Mouse (Mus musculus) adrenal gland, adult 2 months (tissue): Measurements from ENCODE around the gene Dspp. TPM values are rescaled to one million over a fixed set of nuclear protein-coding genes. Genes with fewer than 3 reads are reported as not detected.
A peak's percentile ranks its signal among the peaks of the same experiment; 100 is the strongest.

Source experiments
- DNase-seq: peaks from one replicate; pipeline ENCODE4 v3.0.0; 2021
- polyA plus RNA-seq: library from polyadenylated mRNA; depleted of rRNA; stranded (reverse); fragments of >200 nt; gene quantifications from 2 replicates; pipeline ENCODE4 v1.2.3, GENCODE M21; 2012; rRNA removed
- total RNA-seq, 2 experiments: library from RNA; stranded (reverse); gene quantifications; 2 replicates each; pipeline ENCODE4 v1.2.3; 2021

Dspp gene
- total and polyA plus RNA-seq, 3 experiments = not detected

GRCm38 (mm10) chr5:104201153-104201950 lies 30.8 kb downstream of the Dspp start:
- DNase-seq = no peak

GRCm38 (mm10) chr5:104202351-104202750 lies 31.8 kb downstream of the Dspp start, which contains the start of gene Dmp1:
Dmp1 (plus strand) TSS chr5:104202613.
- DNase-seq = peak; percentile 19

GRCm38 (mm10) chr5:104212531-104212930 lies 42.0 kb downstream of the Dspp start:
- no peak for DNase-seq

DNA sequence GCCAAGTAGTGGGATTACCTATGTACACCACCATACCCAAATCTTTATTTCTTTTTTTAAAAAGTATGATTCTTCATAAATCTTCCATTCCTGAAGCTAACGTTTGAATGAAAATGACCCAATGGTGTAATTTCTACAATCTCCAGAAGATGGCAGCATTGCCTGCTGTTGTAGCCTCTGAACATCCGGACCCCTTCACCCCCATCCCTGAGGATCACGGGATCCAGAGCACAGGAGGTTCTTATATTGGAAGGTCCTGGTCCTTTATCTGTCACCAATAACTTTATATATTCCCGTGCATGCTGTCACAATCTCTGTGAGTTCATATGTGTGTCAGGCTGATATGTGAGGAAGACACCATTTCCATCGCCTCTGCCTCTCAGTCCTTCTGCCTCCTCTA lies 48.4 kb downstream of the Dspp start:
- DNase-seq = no peak

DNA sequence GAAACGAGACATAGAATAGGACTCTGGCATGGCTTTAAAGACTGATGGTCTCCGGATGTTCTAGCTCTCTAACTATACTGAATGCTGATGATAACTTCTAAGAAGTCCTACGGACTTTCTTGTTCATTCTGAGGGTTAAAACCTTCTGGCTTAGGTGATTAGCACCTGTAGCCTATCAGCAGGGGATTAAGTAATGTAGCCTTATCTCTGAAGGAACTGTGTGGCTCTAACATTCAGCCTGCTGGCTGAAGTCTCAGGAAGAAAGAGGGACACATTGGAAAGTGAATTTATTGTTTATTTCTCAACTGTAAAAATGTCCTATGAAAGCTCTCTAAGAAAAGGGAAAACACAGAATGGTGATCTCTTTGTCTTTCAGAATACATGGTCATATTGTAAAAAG lies 53.8 kb downstream of the Dspp start:
- DNase-seq = no peak

DNA sequence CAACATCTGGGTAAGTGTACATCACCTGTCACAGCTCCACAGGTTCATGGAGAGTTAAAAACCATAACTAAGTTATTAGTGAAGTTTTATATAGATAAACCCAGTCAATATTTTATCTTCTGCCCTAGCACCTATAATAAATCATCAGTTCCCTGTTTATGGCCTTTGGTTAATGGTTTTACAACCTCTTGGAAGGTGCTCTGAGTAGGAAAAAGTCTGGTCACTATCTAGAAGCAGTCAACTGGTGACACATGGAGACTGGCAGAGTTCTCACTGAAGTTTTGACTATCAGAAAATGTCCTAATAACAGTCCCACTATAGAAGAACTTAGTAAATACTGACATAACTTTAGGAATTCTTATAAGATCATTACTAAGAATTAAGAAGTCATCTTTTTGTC lies 54.2 kb downstream of the Dspp start:
- no peak for DNase-seq

DNA sequence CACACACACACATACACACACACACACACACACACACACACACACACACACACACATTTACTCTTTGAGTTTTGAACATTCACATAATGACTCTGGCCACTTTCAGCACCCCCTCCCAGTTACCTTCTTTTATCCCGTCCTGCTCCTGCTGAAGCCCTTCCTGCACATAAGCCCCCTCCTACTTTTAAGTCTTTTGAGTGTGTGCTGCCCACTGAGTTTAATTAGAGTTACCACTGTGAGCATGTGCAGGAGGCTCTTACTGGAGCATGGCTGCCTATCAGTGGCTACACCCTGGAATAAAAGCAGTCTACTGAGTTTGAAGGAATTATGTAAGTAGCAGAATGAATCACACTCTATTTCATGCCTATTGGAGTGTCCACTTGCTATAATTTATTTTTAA lies 58.0 kb downstream of the Dspp start:
- DNase-seq = no peak

Other genes starting within 250 kb of the Dspp start
- gene Hsd17b13, start 193.3 kb upstream of the Dspp start, total RNA-seq = 1 to 10 TPM in 1 of 2 experiments, not detected in 1; 1.4 TPM
- gene Hsd17b13, start 193.3 kb upstream of the Dspp start, polyA plus RNA-seq = not detected in 2 replicates
- 10 to 100 TPM; 67.2 to 69.0 TPM for gene Hsd17b11, start 148.8 kb upstream of the Dspp start, total RNA-seq
- 18.2 and 19.2 TPM in 2 replicates for gene Hsd17b11, start 148.8 kb upstream of the Dspp start, polyA plus RNA-seq
- gene Nudt9, start 124.4 kb upstream of the Dspp start, total RNA-seq = 10 to 100 TPM; 63.0 to 73.2 TPM
- gene Nudt9, start 124.4 kb upstream of the Dspp start, polyA plus RNA-seq = 101 and 113 TPM in 2 replicates
- gene Gm17660, start 93.1 kb upstream of the Dspp start, total RNA-seq = not detected
- gene Gm17660, start 93.1 kb upstream of the Dspp start, polyA plus RNA-seq = not detected in 2 replicates
- 10 to 100 TPM; 30.4 to 30.6 TPM for gene Sparcl1, start 57.0 kb upstream of the Dspp start, total RNA-seq
- 10.9 and 13.1 TPM in 2 replicates for gene Sparcl1, start 57.0 kb upstream of the Dspp start, polyA plus RNA-seq
- under 1 TPM in 1 of 2 experiments, not detected in 1; 0.10 TPM for gene Dmp1, start 31.9 kb downstream of the Dspp start, total RNA-seq
- not detected in 2 replicates for gene Dmp1, start 31.9 kb downstream of the Dspp start, polyA plus RNA-seq
- under 1 TPM in 1 of 2 experiments, not detected in 1; 0.32 TPM for gene Ibsp, start 128.5 kb downstream of the Dspp start, total RNA-seq
- not detected in 2 replicates for gene Ibsp, start 128.5 kb downstream of the Dspp start, polyA plus RNA-seq
- gene Mepe, start 154.6 kb downstream of the Dspp start, total RNA-seq = not detected
- not detected in 2 replicates for gene Mepe, start 154.6 kb downstream of the Dspp start, polyA plus RNA-seq